Mouse (Mus musculus) liver, embryonic 13.5 days (tissue): ENCODE results near the gene Gm4131. TPM values are rescaled to one million over a fixed set of nuclear protein-coding genes. Genes with fewer than 3 reads are reported as not detected.
A peak's percentile ranks its signal among the peaks of the same experiment; 100 is the strongest.

ENCODE experiments used
- ATAC-seq: fragments of 200-750 bp; cut with Nextera tagmentation; 2 replicates; pipeline ENCODE4 v1.8.0; 2017; ENCODE audit warnings: low read depth, mild to moderate bottlenecking, moderate number of reproducible peaks, moderate library complexity
- DNase-seq: peaks from one replicate; pipeline ENCODE4 v3.0.0; 2022
- H3K27ac ChIP-seq: fragments of 300-500 bp; sonication (generic); 2 replicates; pipeline ENCODE4 v1.5.1; 2015; ENCODE audit warnings: moderate library complexity, mild to moderate bottlenecking, inconsistent platforms
- H3K27me3 ChIP-seq: fragments of 300-500 bp; sonication (generic); 2 replicates; pipeline ENCODE4 v1.6.1; 2015; ENCODE audit warnings: mild to moderate bottlenecking, inconsistent platforms
- H3K36me3 ChIP-seq: fragments of 300-500 bp; sonication (generic); 2 replicates; pipeline ENCODE4 v1.6.1; 2015; ENCODE audit warnings: mild to moderate bottlenecking, inconsistent platforms
- H3K4me1 ChIP-seq: fragments of 300-500 bp; sonication (generic); replicated peaks from 2 replicates; pipeline ENCODE4 v1.6.1; 2015; ENCODE audit warnings: inconsistent platforms
- H3K4me2 ChIP-seq: fragments of 300-500 bp; sonication (generic); 2 replicates; pipeline ENCODE4 v1.6.1; 2015; ENCODE audit warnings: inconsistent platforms, mild to moderate bottlenecking, moderate library complexity
- H3K4me3 ChIP-seq: fragments of 300-500 bp; sonication (generic); replicated peaks from 2 replicates; pipeline ENCODE4 v1.5.1; 2015; ENCODE audit warnings: mild to moderate bottlenecking, inconsistent platforms
- H3K9ac ChIP-seq: fragments of 300-500 bp; sonication (generic); 2 replicates; pipeline ENCODE4 v1.6.1; 2015; ENCODE audit warnings: mild to moderate bottlenecking, inconsistent platforms
- H3K9me3 ChIP-seq: fragments of 300-500 bp; sonication (generic); replicated peaks from 2 replicates; pipeline ENCODE4 v1.6.1; 2016; ENCODE audit warnings: inconsistent platforms
- WGBS: fragments of 180-500 bp; shearing (Covaris S2); methylation state at CpG from one replicate; pipeline ENCODE4 v1.1.7; 2015; ENCODE audit not compliant: insufficient replicate concordance; 5-methylcytosine and 5-hydroxymethylcytosine counted together
- polyA plus RNA-seq: library from polyadenylated mRNA; unstranded; fragments of >200 nt; fragmentation: Nextera tagmentation; extraction: Ambion mirVana; gene quantifications from 2 replicates; pipeline ENCODE4 v1.2.1, GENCODE M21; 2015

The Gm4131 gene
- polyA plus RNA-seq, 1 experiment from 2014 or later, result not detected

GRCm38 (mm10) chr14:62457420-62458181, 109.1 kb downstream of the Gm4131 start:
- Histone ChIP-seq H3K9me3 (no peaks in the 10 kb centered on the region), H3K36me3 (no peaks in the 10 kb centered on the region), H3K27ac (no peak overlapping the region), H3K27me3 (0 out of 2 replicates have a peak, but pooled peaks cover 4% of the 10 kb centered on the region), H3K4me2 (no peak overlapping the region), H3K9ac (no peak overlapping the region), H3K4me3 (no peak overlapping the region), H3K4me1 (no peaks in the 10 kb centered on the region)
- ATAC-seq (no peak), DNase-seq (peak; percentile 11)
- WGBS, result 17% methylated on average over 22 of the region's 22 CpGs

GRCm38 (mm10) chr14:62456239-62456747, 110.4 kb downstream of the Gm4131 start, which contains the start of gene Gucy1b2:
Gene Gucy1b2 (minus strand): TSS chr14:62456289.
- WGBS, result 66% methylated on average over 9 of the region's 9 CpGs
- H3K4me1 ChIP-seq, result no peaks in the 10 kb centered on the region
- ATAC-seq (no peak), DNase-seq (no peak)
- H3K9ac ChIP-seq, result no peak within 1 kb of the TSS
- no peaks in the 10 kb centered on the region for H3K9me3 ChIP-seq
- no peak within 1 kb of the TSS for H3K4me2 ChIP-seq
- no peaks in the 10 kb centered on the region for H3K36me3 ChIP-seq
- no peak within 1 kb of the TSS for H3K27ac ChIP-seq
- no peak within 1 kb of the TSS for H3K4me3 ChIP-seq
- 0 out of 2 replicates have a peak, but pooled peaks cover 4% of the 10 kb centered on the region for H3K27me3 ChIP-seq

- Histone ChIP-seq H3K27ac (no peak overlapping the region), H3K4me2 (no peak overlapping the region), H3K36me3 (no peaks in the 10 kb centered on the region), H3K4me3 (no peak overlapping the region), H3K4me1 (no peaks in the 10 kb centered on the region), H3K9ac (no peak overlapping the region), H3K9me3 (no peaks in the 10 kb centered on the region), H3K27me3 (0 out of 2 replicates have a peak, but pooled peaks cover 4% of the 10 kb centered on the region)
- ATAC-seq, result no peak
- WGBS, result 64% methylated on average over 5 of the region's 5 CpGs
- no peak for DNase-seq
Observed at GRCm38 (mm10) chr14:62455570-62455879, 111.2 kb downstream of the Gm4131 start.

GRCm38 (mm10) chr14:62454760-62455569, 111.8 kb downstream of the Gm4131 start:
- no peak overlapping the region for H3K9ac ChIP-seq
- no peak overlapping the region for H3K4me3 ChIP-seq
- H3K9me3 ChIP-seq, result no peaks in the 10 kb centered on the region
- H3K4me1 ChIP-seq, result no peaks in the 10 kb centered on the region
- no peak overlapping the region for H3K4me2 ChIP-seq
- no peak for ATAC-seq
- no peaks in the 10 kb centered on the region for H3K36me3 ChIP-seq
- DNase-seq, result no peak
- 40% methylated on average over 9 of the region's 9 CpGs for WGBS
- 0 out of 2 replicates have a peak, but pooled peaks cover 4% of the 10 kb centered on the region for H3K27me3 ChIP-seq
- H3K27ac ChIP-seq, result no peak overlapping the region

GRCm38 (mm10) chr14:62454136-62454535, 112.6 kb downstream of the Gm4131 start:
- no peak overlapping the region for H3K4me3 ChIP-seq
- no peaks in the 10 kb centered on the region for H3K36me3 ChIP-seq
- H3K4me1 ChIP-seq, result no peaks in the 10 kb centered on the region
- H3K4me2 ChIP-seq, result no peak overlapping the region
- DNase-seq, result no peak
- no peaks in the 10 kb centered on the region for H3K9me3 ChIP-seq
- no peak overlapping the region for H3K9ac ChIP-seq
- no peak overlapping the region for H3K27ac ChIP-seq
- ATAC-seq, result no peak
- H3K27me3 ChIP-seq, result no peaks in the 10 kb centered on the region
- WGBS, result 47% methylated on average over 3 of the region's 3 CpGs

- no peak overlapping the region for H3K4me2 ChIP-seq
- 68% methylated on average over 11 of the region's 11 CpGs for WGBS
- H3K27ac ChIP-seq, result no peak overlapping the region
- no peaks in the 10 kb centered on the region for H3K27me3 ChIP-seq
- H3K9me3 ChIP-seq, result no peaks in the 10 kb centered on the region
- no peaks in the 10 kb centered on the region for H3K4me1 ChIP-seq
- no peak for DNase-seq
- no peak for ATAC-seq
- H3K4me3 ChIP-seq, result no peak overlapping the region
- no peaks in the 10 kb centered on the region for H3K36me3 ChIP-seq
- no peak overlapping the region for H3K9ac ChIP-seq
Observed at GRCm38 (mm10) chr14:62453276-62453675, 113.4 kb downstream of the Gm4131 start.

GRCm38 (mm10) chr14:62450706-62451105, 116.0 kb downstream of the Gm4131 start:
- Histone ChIP-seq H3K27ac (no peak overlapping the region), H3K27me3 (no peaks in the 10 kb centered on the region), H3K4me2 (no peak overlapping the region), H3K36me3 (no peaks in the 10 kb centered on the region), H3K4me3 (no peak overlapping the region), H3K9ac (no peak overlapping the region), H3K4me1 (no peaks in the 10 kb centered on the region), H3K9me3 (no peaks in the 10 kb centered on the region)
- WGBS, result 59% methylated on average over 1 of the region's 1 CpGs
- ATAC-seq, result no peak
- no peak for DNase-seq

- H3K27me3 ChIP-seq, result no peaks in the 10 kb centered on the region
- no peaks in the 10 kb centered on the region for H3K9me3 ChIP-seq
- ATAC-seq, result no peak
- H3K4me3 ChIP-seq, result no peak overlapping the region
- no peaks in the 10 kb centered on the region for H3K36me3 ChIP-seq
- no peaks in the 10 kb centered on the region for H3K4me1 ChIP-seq
- 69% methylated on average over 3 of the region's 3 CpGs for WGBS
- H3K9ac ChIP-seq, result no peak overlapping the region
- no peak for DNase-seq
- H3K4me2 ChIP-seq, result no peak overlapping the region
- no peak overlapping the region for H3K27ac ChIP-seq
Observed at GRCm38 (mm10) chr14:62447214-62447548, 119.5 kb downstream of the Gm4131 start.

- no peak for ATAC-seq
- 72% methylated on average over 7 of the region's 7 CpGs for WGBS
- no peaks in the 10 kb centered on the region for H3K27me3 ChIP-seq
- no peaks in the 10 kb centered on the region for H3K4me1 ChIP-seq
- H3K36me3 ChIP-seq, result no peaks in the 10 kb centered on the region
- no peaks in the 10 kb centered on the region for H3K9me3 ChIP-seq
- H3K27ac ChIP-seq, result no peak overlapping the region
- no peak overlapping the region for H3K4me3 ChIP-seq
- H3K4me2 ChIP-seq, result no peak overlapping the region
- no peak for DNase-seq
- H3K9ac ChIP-seq, result no peak overlapping the region
Observed at GRCm38 (mm10) chr14:62446385-62447213, 120.1 kb downstream of the Gm4131 start.

GRCm38 (mm10) chr14:62443840-62444430, 122.8 kb downstream of the Gm4131 start:
- Histone ChIP-seq H3K9me3 (no peaks in the 10 kb centered on the region), H3K27ac (no peak overlapping the region), H3K4me2 (no peak overlapping the region), H3K27me3 (no peaks in the 10 kb centered on the region), H3K36me3 (no peaks in the 10 kb centered on the region), H3K9ac (no peak overlapping the region), H3K4me3 (no peak overlapping the region), H3K4me1 (no peaks in the 10 kb centered on the region)
- 64% methylated on average over 6 of the region's 6 CpGs for WGBS
- no peak for DNase-seq
- no peak for ATAC-seq

GRCm38 (mm10) chr14:62442971-62443370, 123.8 kb downstream of the Gm4131 start:
- no peak for DNase-seq

More at GRCm38 (mm10) chr14:62442971-62443370, 123.8 kb downstream of the Gm4131 start:
- Histone ChIP-seq H3K4me2 (no peak overlapping the region), H3K9ac (no peak overlapping the region), H3K27me3 (no peaks in the 10 kb centered on the region), H3K27ac (no peak overlapping the region), H3K9me3 (no peaks in the 10 kb centered on the region), H3K36me3 (no peaks in the 10 kb centered on the region), H3K4me1 (no peaks in the 10 kb centered on the region), H3K4me3 (no peak overlapping the region)
- 51% methylated on average over 1 of the region's 1 CpGs for WGBS
- ATAC-seq, result no peak
